Mouse (Mus musculus): ENCODE measurements around the gene Acoxl.

DNA sequence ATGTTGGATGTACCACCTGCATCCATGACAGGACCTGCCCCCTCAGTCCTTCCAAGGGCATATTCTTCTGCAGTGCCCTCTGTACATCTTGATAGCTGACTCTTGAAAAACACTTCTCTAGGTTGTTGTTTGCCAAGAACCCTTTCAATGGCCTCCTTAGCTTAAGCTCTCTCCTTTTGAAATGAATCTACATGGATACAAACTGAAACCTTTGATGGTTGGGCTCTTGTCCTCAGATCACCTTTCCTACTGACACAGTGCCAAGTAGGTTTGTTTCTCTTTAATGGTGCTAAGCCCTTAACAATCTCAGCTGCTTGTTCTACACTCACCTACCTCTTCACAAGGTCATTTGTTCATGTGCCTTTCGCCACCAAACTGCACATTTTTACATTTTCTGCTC, 81.1 kb downstream of the Acoxl start:
- TF ChIP-seq CTCF (IDR thresholded peaks at IDR 0.05; ENCODE audit: borderline replicate concordance, insufficient read depth, low read length) (no peak), POLR2A (IDR thresholded peaks at IDR 0.05; ENCODE audit: low read depth, low read length) (no peak)
